ENCODE assay signal across 29 mouse cellular contexts in the genomic region with DNA sequence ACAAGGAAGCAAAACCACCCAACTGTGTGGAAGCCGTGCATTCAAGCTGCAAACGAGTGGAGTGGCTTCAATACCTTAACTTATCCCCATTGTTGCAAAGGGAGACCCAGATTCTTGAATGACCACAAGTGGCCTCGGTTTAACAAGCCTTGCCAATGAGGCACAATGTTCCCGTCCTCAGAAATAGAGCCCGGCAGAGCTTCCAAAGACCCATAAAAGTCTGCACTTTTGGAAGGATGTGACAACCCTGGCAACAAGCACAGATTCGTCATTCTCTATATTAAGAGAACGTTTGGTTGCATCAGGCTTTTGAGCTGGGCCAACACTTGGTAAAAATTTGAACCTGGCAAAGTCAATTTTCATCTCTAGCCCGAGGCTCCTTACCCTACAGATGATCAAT.
DNase-seq lines count a peak whose midpoint lies in the region; ATAC-seq and TF ChIP-seq lines count a peak whose summit lies in the region.
"Had no signal": no experiment of that assay in that cellular context is flagged by ENCODE, and none has a peak within 500 bp of the region (broad histone marks: within the 10 kb centered on the region; RNA-seq: fewer than 3 reads in every experiment).

No protein-coding gene starts in this region.

- no peak for TF ChIP-seq CTCF in liver, postnatal 0 days (IDR thresholded peaks at IDR 0.05; ENCODE audit: low read depth)
- no peak for TF ChIP-seq CTCF in gastrocnemius, adult 2 months (IDR thresholded peaks at IDR 0.05)

- no peak overlapping the region for H3K9ac ChIP-seq in liver, postnatal 0 days (replicated peaks)
- H3K9ac ChIP-seq in intestine, embryonic 16.5 days (ENCODE audit: low read depth, low read length) = no peak overlapping the region
- H3K9ac ChIP-seq: embryonic facial prominence, embryonic 15.5 days; forebrain, embryonic 12.5 days; intestine, embryonic 15.5 days; limb, embryonic 15.5 days; liver, embryonic 14.5 days; lung, embryonic 14.5 days had no signal

- H3K9me3 ChIP-seq in liver, postnatal 0 days (ENCODE audit: low read length) = peaks cover 5% of the 10 kb centered on the region; the same call in 1 of the 2 replicates
- no peaks in the 10 kb centered on the region for H3K9me3 ChIP-seq in intestine, embryonic 16.5 days (ENCODE audit: control insufficient read depth, low read length)
- H3K9me3 ChIP-seq: embryonic facial prominence, embryonic 10.5 days; embryonic facial prominence, embryonic 15.5 days; forebrain, embryonic 12.5 days; intestine, embryonic 15.5 days; limb, embryonic 10.5 days; limb, embryonic 15.5 days had no signal

- H3K4me1 ChIP-seq in liver, postnatal 0 days (ENCODE audit: insufficient read depth) = no peaks in the 10 kb centered on the region; the same call in 1 of the 2 replicates
- no peaks in the 10 kb centered on the region for H3K4me1 ChIP-seq in intestine, embryonic 16.5 days (ENCODE audit: control insufficient read depth, insufficient read depth, low read length)
- H3K4me1 ChIP-seq: embryonic facial prominence, embryonic 10.5 days; embryonic facial prominence, embryonic 15.5 days; forebrain, embryonic 12.5 days; intestine, embryonic 15.5 days; limb, embryonic 10.5 days; limb, embryonic 15.5 days had no signal

- H3K27ac ChIP-seq in liver, postnatal 0 days (ENCODE audit: low read depth) = no peak overlapping the region
- H3K27ac ChIP-seq in gastrocnemius, adult 2 months = peak overlapping the region; percentile 87
- no peak overlapping the region for H3K27ac ChIP-seq in intestine, embryonic 16.5 days (ENCODE audit: low read length)
- H3K27ac ChIP-seq: embryonic facial prominence, embryonic 10.5 days; embryonic facial prominence, embryonic 15.5 days; forebrain, embryonic 12.5 days; hindbrain, postnatal 0 days; intestine, embryonic 15.5 days; kidney, postnatal 0 days; limb, embryonic 10.5 days; limb, embryonic 15.5 days; liver, embryonic 14.5 days had no signal

- H3K27me3 ChIP-seq in liver, postnatal 0 days (ENCODE audit: insufficient read depth, low read length) = no peaks in the 10 kb centered on the region
- no peaks in the 10 kb centered on the region for H3K27me3 ChIP-seq in intestine, embryonic 16.5 days (replicated peaks; ENCODE audit: control insufficient read depth, insufficient read depth, low read length)
- H3K27me3 ChIP-seq: embryonic facial prominence, embryonic 15.5 days; forebrain, embryonic 12.5 days; intestine, embryonic 15.5 days; limb, embryonic 15.5 days; Patski had no signal

- WGBS in liver, postnatal 0 days (ENCODE audit: insufficient replicate concordance) = 77% methylated on average over 8 of the region's 8 CpGs
- WGBS in intestine, embryonic 16.5 days = 82% methylated on average over 8 of the region's 8 CpGs

- intact Hi-C loops in gastrocnemius, adult 2 months (cut with DNase I) = loop anchor here (2.0 kb wide), 1 partner anchor 23 kb away; no protein-coding TSS in a partner anchor
- intact Hi-C loops in gastrocnemius, postnatal 36 days (cut with DNase I) = no loop called here

- TF ChIP-seq EP300 in liver, postnatal 0 days (IDR thresholded peaks at IDR 0.05; ENCODE audit: low read depth) = no peak

- no peak for ATAC-seq in liver, postnatal 0 days
- ATAC-seq in megakaryocyte-erythroid progenitor cell, adult 5-6 weeks (replicated peaks; ENCODE audit: low FRiP score, low TSS enrichment, poor library complexity, severe bottlenecking) = no peak
- no peak for ATAC-seq in intestine, embryonic 16.5 days
- ATAC-seq: hindbrain, postnatal 0 days; intestine, embryonic 15.5 days; midbrain, embryonic 16.5 days; Patski had no signal

- peak; percentile 43 for DNase-seq in adrenal gland, postnatal 14 days
- DNase-seq in adrenal gland, adult 18-20 months (ENCODE audit: low spot score in 2 of 2) = no peak
- DNase-seq in liver, postnatal 0 days = peak; percentile 6
- DNase-seq in liver = no peak
- peak; percentile 82 for DNase-seq in gastrocnemius, adult 2 months
- peak; percentile 26 to 62 for DNase-seq in gastrocnemius, postnatal 36 days
- DNase-seq: cerebellum, adult 2 months; cerebellum, postnatal 25 days; heart, postnatal 14 days; kidney, adult 8-10 months; kidney, postnatal 4 days; lung, embryonic 14.5 days; right cerebral cortex, postnatal 4 days; thymus, postnatal 4 days had no signal

- H3K4me3 ChIP-seq in liver, postnatal 0 days (ENCODE audit: low read depth, low read length) = no peak overlapping the region
- peak overlapping the region; percentile 32 for H3K4me3 ChIP-seq in gastrocnemius, adult 2 months
- no peak overlapping the region for H3K4me3 ChIP-seq in intestine, embryonic 16.5 days (ENCODE audit: low read length)
- H3K4me3 ChIP-seq: embryonic facial prominence, embryonic 10.5 days; embryonic facial prominence, embryonic 15.5 days; forebrain, embryonic 12.5 days; intestine, embryonic 15.5 days; limb, embryonic 10.5 days; limb, embryonic 15.5 days had no signal

- no peak overlapping the region for H3K4me2 ChIP-seq in liver, postnatal 0 days (ENCODE audit: low read depth, low read length)
- H3K4me2 ChIP-seq in intestine, embryonic 16.5 days (ENCODE audit: low read depth, low read length) = no peak overlapping the region
- H3K4me2 ChIP-seq: embryonic facial prominence, embryonic 15.5 days; forebrain, embryonic 12.5 days; intestine, embryonic 15.5 days; limb, embryonic 15.5 days; lung, embryonic 14.5 days; midbrain, embryonic 11.5 days had no signal

- H3K36me3 ChIP-seq in liver, postnatal 0 days (replicated peaks; ENCODE audit: insufficient read depth, low read length) = no peaks in the 10 kb centered on the region
- H3K36me3 ChIP-seq in intestine, embryonic 16.5 days (ENCODE audit: control insufficient read depth, insufficient read depth, low read length) = no peaks in the 10 kb centered on the region
- H3K36me3 ChIP-seq: embryonic facial prominence, embryonic 10.5 days; embryonic facial prominence, embryonic 15.5 days; forebrain, embryonic 12.5 days; G1E; intestine, embryonic 15.5 days; limb, embryonic 10.5 days; limb, embryonic 15.5 days had no signal

Comparison
In these comparisons a context has a peak if more than half of its experiments do, and no peak if none do; other contexts are left out.
1. DNase-seq: peak in adrenal gland, postnatal 14 days (single experiment), liver, postnatal 0 days (single experiment), gastrocnemius, adult 2 months (single experiment) and gastrocnemius, postnatal 36 days (2 of 2); none in adrenal gland, adult 18-20 months (0 of 2) and liver (single experiment).